Mouse (Mus musculus) stomach, embryonic 14.5 days (tissue): ENCODE results near the gene Ifitm2. TPM values are rescaled to one million over a fixed set of nuclear protein-coding genes. Genes with fewer than 3 reads are reported as not detected.

Source experiments
- ATAC-seq: fragments of 200-750 bp; cut with Nextera tagmentation; 2 replicates; pipeline ENCODE4 v1.8.0; 2017; ENCODE audit warnings: low read depth, moderate TSS enrichment; ENCODE audit not compliant: insufficient number of reproducible peaks, insufficient read depth, low FRiP score
- H3K27ac ChIP-seq: fragments of 300-500 bp; sonication (generic); 2 replicates; pipeline ENCODE4 v1.5.1; 2014; ENCODE audit warnings: mild to moderate bottlenecking, low read length, moderate library complexity, mixed read lengths
- H3K27me3 ChIP-seq: fragments of 300-500 bp; sonication (generic); 2 replicates; pipeline ENCODE4 v1.6.1; 2014; ENCODE audit warnings: low read length, control low read depth, mixed read lengths; ENCODE audit not compliant: control insufficient read depth, insufficient read depth
- H3K36me3 ChIP-seq: fragments of 300-500 bp; sonication (generic); 2 replicates; pipeline ENCODE4 v1.6.1; 2014; ENCODE audit warnings: mild to moderate bottlenecking, control low read depth, low read length, moderate library complexity, mixed read lengths; ENCODE audit not compliant: control insufficient read depth, insufficient read depth
- H3K4me1 ChIP-seq: fragments of 300-500 bp; sonication (generic); 2 replicates; pipeline ENCODE4 v1.6.1; 2014; ENCODE audit warnings: low read length, control low read depth, mixed read lengths; ENCODE audit not compliant: control insufficient read depth, insufficient read depth
- H3K4me2 ChIP-seq: fragments of 300-500 bp; sonication (generic); replicated peaks from 2 replicates; pipeline ENCODE4 v1.6.1; 2014; ENCODE audit warnings: low read depth, low read length, control low read depth
- H3K4me3 ChIP-seq: fragments of 300-500 bp; sonication (generic); 2 replicates; pipeline ENCODE4 v1.5.1; 2014; ENCODE audit warnings: low read depth, low read length, control low read depth
- H3K9ac ChIP-seq: fragments of 300-500 bp; sonication (generic); replicated peaks from 2 replicates; pipeline ENCODE4 v1.6.1; 2014; ENCODE audit warnings: low read depth, mild to moderate bottlenecking, control low read depth, low read length, moderate library complexity, mixed read lengths
- H3K9me3 ChIP-seq: fragments of 300-500 bp; sonication (generic); 2 replicates; pipeline ENCODE4 v1.6.1; 2016; ENCODE audit warnings: low read depth, low read length, control low read depth; ENCODE audit not compliant: control insufficient read depth
- WGBS: fragments of 180-500 bp; shearing (Covaris S2); extraction: QIAGEN DNeasy Blood & Tissue Kit; methylation state at CpG from one replicate; pipeline ENCODE4 v1.1.7; 2014; 5-methylcytosine and 5-hydroxymethylcytosine counted together
- polyA plus RNA-seq: library from polyadenylated mRNA; unstranded; fragments of >200 nt; fragmentation: Nextera tagmentation; extraction: Ambion mirVana; gene quantifications from 2 replicates; pipeline ENCODE4 v1.2.1, GENCODE M21; 2014

The Ifitm2 gene
- polyA plus RNA-seq, 1 experiment from 2014 or later = 1,501 TPM

GRCm38 (mm10) chr7:140951765-140952164 is 4.0 kb downstream of the Ifitm2 start:
- 69% methylated on average over 6 of the region's 6 CpGs for WGBS
- Histone ChIP-seq H3K4me1 (peaks cover 49% of the 10 kb centered on the region), H3K9ac (no peak overlapping the region)

GRCm38 (mm10) chr7:140951051-140951450 is 4.7 kb downstream of the Ifitm2 start:
- WGBS = 33% methylated on average over 8 of the region's 8 CpGs
- H3K4me1 ChIP-seq = peaks cover 42% of the 10 kb centered on the region
- H3K36me3 ChIP-seq = peaks cover 27% of the 10 kb centered on the region
- peak overlapping the region; percentile 35; the same call in 1 of the 2 replicates for H3K27ac ChIP-seq
- no peaks in the 10 kb centered on the region for H3K27me3 ChIP-seq
- no peak for ATAC-seq
- H3K9me3 ChIP-seq = no peaks in the 10 kb centered on the region
- H3K9ac ChIP-seq = no peak overlapping the region
- H3K4me2 ChIP-seq = 0 out of 2 replicates have a peak overlapping the region, but pooled peaks have one; percentile 10
- no peak overlapping the region for H3K4me3 ChIP-seq

More at GRCm38 (mm10) chr7:140951765-140952164, 4.0 kb downstream of the Ifitm2 start:
- H3K27ac ChIP-seq = no peak overlapping the region
- H3K9me3 ChIP-seq = no peaks in the 10 kb centered on the region
- peaks cover 20% of the 10 kb centered on the region for H3K36me3 ChIP-seq
- no peaks in the 10 kb centered on the region for H3K27me3 ChIP-seq
- H3K4me2 ChIP-seq = no peak overlapping the region
- no peak for ATAC-seq
- no peak overlapping the region for H3K4me3 ChIP-seq

GRCm38 (mm10) chr7:140949824-140950530 is 5.8 kb downstream of the Ifitm2 start, which contains the start of gene Ifitm5:
TSS of gene Ifitm5 (minus strand) at chr7:140950291.
- 82% methylated on average over 16 of the region's 16 CpGs for WGBS
- H3K4me2 ChIP-seq = 0 out of 2 replicates have a peak within 1 kb of the TSS, but pooled peaks have one; percentile 10
- H3K4me1 ChIP-seq = peaks cover 41% of the 10 kb centered on the region
- no peak within 1 kb of the TSS for H3K4me3 ChIP-seq
- H3K27ac ChIP-seq = no peak within 1 kb of the TSS; the same call in 1 of the 2 replicates
- ATAC-seq = no peak
- H3K36me3 ChIP-seq = peaks cover 36% of the 10 kb centered on the region
- H3K9me3 ChIP-seq = no peaks in the 10 kb centered on the region
- no peaks in the 10 kb centered on the region for H3K27me3 ChIP-seq
- H3K9ac ChIP-seq = no peak within 1 kb of the TSS

- no peak for ATAC-seq
- Histone ChIP-seq H3K4me3 (no peak overlapping the region), H3K27me3 (no peaks in the 10 kb centered on the region), H3K4me2 (no peak overlapping the region), H3K9ac (no peak overlapping the region), H3K4me1 (peaks cover 36% of the 10 kb centered on the region), H3K9me3 (no peaks in the 10 kb centered on the region), H3K36me3 (peaks cover 38% of the 10 kb centered on the region), H3K27ac (no peak overlapping the region)
- 90% methylated on average over 6 of the region's 6 CpGs for WGBS
These were observed 6.5 kb downstream of the Ifitm2 start for GRCm38 (mm10) chr7:140949255-140949654.

- H3K27ac ChIP-seq = no peak overlapping the region
- no peaks in the 10 kb centered on the region for H3K27me3 ChIP-seq
- H3K9me3 ChIP-seq = no peaks in the 10 kb centered on the region
- ATAC-seq = no peak
- no peak overlapping the region for H3K9ac ChIP-seq
- WGBS = 82% methylated on average over 8 of the region's 8 CpGs
- H3K4me1 ChIP-seq = peaks cover 27% of the 10 kb centered on the region
- H3K4me3 ChIP-seq = no peak overlapping the region
- no peak overlapping the region for H3K4me2 ChIP-seq
- H3K36me3 ChIP-seq = peaks cover 38% of the 10 kb centered on the region
These were observed 7.6 kb downstream of the Ifitm2 start for GRCm38 (mm10) chr7:140948161-140948560.

- ATAC-seq = no peak
- 52% methylated on average over 7 of the region's 7 CpGs for WGBS
- Histone ChIP-seq H3K4me2 (no peak overlapping the region), H3K4me3 (no peak overlapping the region), H3K27ac (no peak overlapping the region), H3K27me3 (no peaks in the 10 kb centered on the region), H3K36me3 (peaks cover 38% of the 10 kb centered on the region), H3K4me1 (peaks cover 26% of the 10 kb centered on the region; the same call in 1 of the 2 replicates), H3K9ac (no peak overlapping the region), H3K9me3 (no peaks in the 10 kb centered on the region)
These were observed 8.8 kb downstream of the Ifitm2 start for GRCm38 (mm10) chr7:140946980-140947379.

GRCm38 (mm10) chr7:140946311-140946710 is 9.5 kb downstream of the Ifitm2 start:
- H3K9ac ChIP-seq = no peak overlapping the region
- H3K4me1 ChIP-seq = peaks cover 20% of the 10 kb centered on the region; the same call in 1 of the 2 replicates
- WGBS = 89% methylated on average over 10 of the region's 10 CpGs
- H3K27ac ChIP-seq = no peak overlapping the region
- peaks cover 38% of the 10 kb centered on the region for H3K36me3 ChIP-seq
- no peak for ATAC-seq
- H3K27me3 ChIP-seq = no peaks in the 10 kb centered on the region
- H3K4me3 ChIP-seq = no peak overlapping the region
- H3K4me2 ChIP-seq = no peak overlapping the region
- H3K9me3 ChIP-seq = no peaks in the 10 kb centered on the region

GRCm38 (mm10) chr7:140945247-140945646 is 10.5 kb downstream of the Ifitm2 start:
- H3K36me3 ChIP-seq = peaks cover 38% of the 10 kb centered on the region
- no peaks in the 10 kb centered on the region for H3K9me3 ChIP-seq
- H3K27ac ChIP-seq = no peak overlapping the region
- H3K4me2 ChIP-seq = no peak overlapping the region
- H3K9ac ChIP-seq = no peak overlapping the region
- 94% methylated on average over 5 of the region's 5 CpGs for WGBS
- H3K4me3 ChIP-seq = no peak overlapping the region
- peaks cover 9% of the 10 kb centered on the region; the same call in 1 of the 2 replicates for H3K4me1 ChIP-seq
- no peak for ATAC-seq
- no peaks in the 10 kb centered on the region for H3K27me3 ChIP-seq
